Mouse (Mus musculus) kidney, adult 2 months (tissue): ENCODE data around the gene Tnnc1. TPM values are rescaled to one million over a fixed set of nuclear protein-coding genes. Genes with fewer than 3 reads are reported as not detected.
A peak's percentile ranks its signal among the peaks of the same experiment; 100 is the strongest.

ENCODE experiments used
- DNase-seq: peaks from one replicate; pipeline ENCODE4 v3.0.0; 2021
- H3K27ac ChIP-seq: fragments of 200-500 bp; 2 replicates; pipeline ENCODE4 v1.5.1; 2012; ENCODE audit warnings: low read depth, low read length, control low read depth, inconsistent platforms; ENCODE audit not compliant: insufficient read depth
- H3K27me3 ChIP-seq: fragments of 200-500 bp; replicated peaks from 2 replicates; pipeline ENCODE4 v1.6.1; 2012; ENCODE audit warnings: mild to moderate bottlenecking, moderate library complexity, low read length, inconsistent platforms; ENCODE audit not compliant: control insufficient read depth, insufficient read depth
- H3K36me3 ChIP-seq: fragments of 200-500 bp; 2 replicates; pipeline ENCODE4 v1.6.1; 2012; ENCODE audit warnings: mild to moderate bottlenecking, moderate library complexity, low read length, inconsistent platforms; ENCODE audit not compliant: control insufficient read depth, insufficient read depth
- H3K4me1 ChIP-seq: fragments of 200-500 bp; 2 replicates; pipeline ENCODE4 v1.6.1; 2011; ENCODE audit warnings: low read length; ENCODE audit not compliant: control insufficient read depth, insufficient read depth
- H3K4me3 ChIP-seq: fragments of 200-500 bp; 2 replicates; pipeline ENCODE4 v1.5.1; 2011; ENCODE audit warnings: mild to moderate bottlenecking, low read depth, low read length, control low read depth; ENCODE audit not compliant: insufficient read depth
- CTCF ChIP-seq: fragments of 200-500 bp; conservative IDR thresholded peaks from 2 replicates; pipeline ENCODE4 v1.5.1; 2011; ENCODE audit warnings: low read depth, mild to moderate bottlenecking, control low read depth, low read length, moderate library complexity, mixed read lengths; ENCODE audit not compliant: insufficient read depth, insufficient read length
- POLR2A ChIP-seq: fragments of 200-500 bp; IDR thresholded peaks from one replicate; pipeline ENCODE4 v1.6.1; 2011; ENCODE audit warnings: low read depth, low read length, control low read depth
- WGBS: fragments of 180-500 bp; shearing (Covaris S2); methylation state at CpG from one replicate; pipeline ENCODE4 v1.1.7; 2018; 5-methylcytosine and 5-hydroxymethylcytosine counted together
- polyA plus RNA-seq: library from polyadenylated mRNA; depleted of rRNA; stranded (reverse); fragments of >200 nt; gene quantifications from 2 replicates; pipeline ENCODE4 v1.2.3, GENCODE M21; 2012; rRNA removed

The Tnnc1 gene
- polyA plus RNA-seq, 1 experiment: 9.1 TPM

GRCm38 (mm10) chr14:31258476-31259050 is 50.5 kb downstream of the Tnnc1 start:
- peak; percentile 85 for DNase-seq
- peaks cover 12% of the 10 kb centered on the region; the same call in 1 of the 2 replicates for H3K4me1 ChIP-seq
- peaks cover 4% of the 10 kb centered on the region; the same call in 1 of the 2 replicates for H3K36me3 ChIP-seq
- 67% methylated on average over 14 of the region's 14 CpGs for WGBS
- no peak for TF ChIP-seq POLR2A
- TF ChIP-seq CTCF: no peak
- H3K27ac ChIP-seq: peak overlapping the region; percentile 24
- H3K4me3 ChIP-seq: no peak overlapping the region
- H3K27me3 ChIP-seq: no peaks in the 10 kb centered on the region

DNA sequence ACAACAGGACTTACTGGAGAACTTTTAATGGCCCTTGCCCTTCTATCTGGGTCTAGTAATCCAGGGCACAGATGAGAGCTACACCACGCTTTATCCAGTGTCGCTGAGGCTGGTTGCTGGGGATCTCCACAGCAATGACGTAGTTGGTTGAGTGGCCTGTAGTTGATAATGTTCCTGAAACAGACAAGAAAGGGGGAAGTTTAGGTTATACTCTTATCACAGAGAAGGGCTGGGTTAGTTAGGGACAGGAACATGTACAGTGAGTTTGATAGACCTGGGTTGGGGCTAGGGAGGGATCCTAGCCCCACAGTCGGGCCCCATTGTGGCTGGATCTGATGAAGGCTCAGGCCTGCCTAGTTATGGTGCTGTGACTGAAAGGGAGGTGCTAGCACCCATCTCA is 52.3 kb downstream of the Tnnc1 start:
- TF ChIP-seq POLR2A: no peak
- no peak for TF ChIP-seq CTCF
- no peak overlapping the region for H3K4me3 ChIP-seq
- no peaks in the 10 kb centered on the region for H3K27me3 ChIP-seq
- 95% methylated on average over 4 of the region's 4 CpGs for WGBS
- peaks cover 1% of the 10 kb centered on the region; the same call in 1 of the 2 replicates for H3K36me3 ChIP-seq
- peaks cover 12% of the 10 kb centered on the region; the same call in 1 of the 2 replicates for H3K4me1 ChIP-seq
- DNase-seq: no peak
- H3K27ac ChIP-seq: no peak overlapping the region

- Histone ChIP-seq H3K27me3 (no peaks in the 10 kb centered on the region), H3K27ac (no peak overlapping the region), H3K4me1 (peaks cover 12% of the 10 kb centered on the region; the same call in 1 of the 2 replicates), H3K36me3 (no peaks in the 10 kb centered on the region), H3K4me3 (no peak overlapping the region)
- no peak for DNase-seq
- WGBS: 93% methylated on average over 9 of the region's 9 CpGs
- TF ChIP-seq POLR2A (no peak), CTCF (no peak)
Measured at GRCm38 (mm10) chr14:31260932-31261331, 52.8 kb downstream of the Tnnc1 start.

Other genes starting within 250 kb of the Tnnc1 start
- gene Glt8d1, start 206.9 kb upstream of the Tnnc1 start, polyA plus RNA-seq: 14.9 and 17.6 TPM in 2 replicates
- gene Spcs1, start 206.6 kb upstream of the Tnnc1 start, polyA plus RNA-seq: 194 and 262 TPM in 2 replicates
- 10.3 and 11.2 TPM in 2 replicates for gene Pbrm1, start 189.2 kb upstream of the Tnnc1 start, polyA plus RNA-seq
- 10.1 and 14.3 TPM in 2 replicates for gene Gnl3, start 189.2 kb upstream of the Tnnc1 start, polyA plus RNA-seq
- gene Smim4, start 79.4 kb upstream of the Tnnc1 start, polyA plus RNA-seq: 128 and 158 TPM in 2 replicates
- 56.2 and 62.4 TPM in 2 replicates for gene Nt5dc2, start 77.3 kb upstream of the Tnnc1 start, polyA plus RNA-seq
- gene Stab1, start 39.7 kb upstream of the Tnnc1 start, polyA plus RNA-seq: 41.5 and 46.8 TPM in 2 replicates
- gene Nisch, start 8.6 kb downstream of the Tnnc1 start, polyA plus RNA-seq: 244 and 277 TPM in 2 replicates
- gene Sema3g, start 9.5 kb downstream of the Tnnc1 start, polyA plus RNA-seq: 34.2 and 38.8 TPM in 2 replicates
- 7.3 and 7.5 TPM in 2 replicates for gene Phf7, start 43.0 kb downstream of the Tnnc1 start, polyA plus RNA-seq
- 58.9 and 65.9 TPM in 2 replicates for gene Bap1, start 43.1 kb downstream of the Tnnc1 start, polyA plus RNA-seq
- gene Dnah1, start 115.6 kb downstream of the Tnnc1 start, polyA plus RNA-seq: 0.35 and 0.41 TPM in 2 replicates
- 13.6 and 16.2 TPM in 2 replicates for gene Capn7, start 128.3 kb downstream of the Tnnc1 start, polyA plus RNA-seq
- gene Sh3bp5, start 227.8 kb downstream of the Tnnc1 start, polyA plus RNA-seq: 33.4 and 43.4 TPM in 2 replicates